Mouse (Mus musculus): ENCODE data around the gene Hoxd11.

Hoxd11 gene

GRCm38 (mm10) chr2:74731055-74731454, 51.7 kb downstream of the Hoxd11 start:
- DNase-seq (ENCODE audit: low spot score) = no peak

GRCm38 (mm10) chr2:74731799-74732512, 52.6 kb downstream of the Hoxd11 start:
- DNase-seq (ENCODE audit: low spot score) = no peak

DNA sequence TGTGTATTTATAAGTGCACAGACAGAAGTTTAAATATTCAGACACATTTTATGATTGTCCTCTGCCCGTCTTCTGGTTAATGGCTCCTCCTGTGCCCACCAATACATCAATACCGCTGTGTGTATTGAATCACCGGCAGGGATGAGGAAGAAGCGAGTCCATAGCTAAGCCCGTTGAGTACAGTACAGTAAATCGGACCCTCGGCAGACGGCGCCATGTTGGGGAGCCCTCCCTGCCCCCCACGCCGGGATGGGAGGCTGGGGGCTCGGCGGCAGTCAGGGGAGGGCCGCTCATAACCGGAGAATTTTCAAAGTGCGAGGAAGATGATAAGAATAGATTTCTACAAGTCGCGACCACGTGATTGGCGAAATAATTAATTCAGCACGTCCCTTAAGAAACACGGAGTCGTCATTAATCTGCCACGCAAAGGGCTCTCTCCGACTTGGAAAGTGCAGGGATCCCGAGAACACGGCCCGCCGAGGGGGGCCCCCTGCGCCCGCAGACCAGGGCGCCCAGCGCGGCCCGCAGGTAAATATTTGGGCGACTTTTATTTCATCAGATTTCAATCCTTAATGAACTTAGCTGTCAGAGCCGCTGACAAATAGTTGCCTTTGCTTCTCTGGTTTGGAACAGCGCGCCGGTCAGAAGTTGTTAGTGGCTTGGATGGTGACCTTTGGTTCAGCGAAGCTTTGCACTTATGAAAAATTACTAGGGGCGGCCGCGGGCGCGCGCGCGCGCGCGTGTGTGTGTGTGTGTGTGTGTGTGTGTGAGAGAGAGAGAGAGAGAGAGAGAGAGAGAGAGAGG, 53.4 kb downstream of the Hoxd11 start:
- no peak for DNase-seq (ENCODE audit: low spot score)

GRCm38 (mm10) chr2:74733317-74733661, 53.9 kb downstream of the Hoxd11 start:
- no peak for DNase-seq (ENCODE audit: low spot score)

DNA sequence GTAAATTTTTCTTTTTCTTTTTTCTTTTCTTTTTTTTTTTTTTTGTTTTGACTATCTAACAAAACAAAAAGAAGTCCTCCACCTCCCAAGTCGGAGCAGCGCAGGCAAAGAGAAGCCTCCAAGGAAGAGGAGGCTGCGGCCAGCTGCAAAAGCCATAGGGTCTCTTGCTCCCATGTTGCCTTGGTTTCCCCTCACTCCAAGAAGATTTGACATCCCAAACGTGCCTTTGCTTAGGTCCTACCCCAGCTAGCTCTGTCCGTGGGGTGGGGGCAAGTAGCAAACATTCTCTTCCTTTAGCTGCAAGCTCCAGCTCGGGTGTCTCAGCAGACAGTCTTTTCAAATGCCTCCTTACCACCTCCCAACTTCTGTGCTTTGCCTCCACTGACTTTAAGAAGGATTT, 54.4 kb downstream of the Hoxd11 start:
- no peak for DNase-seq (ENCODE audit: low spot score)

- DNase-seq (ENCODE audit: low spot score) = no peak
Observed at GRCm38 (mm10) chr2:74734451-74734850, 55.1 kb downstream of the Hoxd11 start.

- DNase-seq (ENCODE audit: low spot score) = no peak
Observed at GRCm38 (mm10) chr2:74734996-74735811, 55.8 kb downstream of the Hoxd11 start.

DNA sequence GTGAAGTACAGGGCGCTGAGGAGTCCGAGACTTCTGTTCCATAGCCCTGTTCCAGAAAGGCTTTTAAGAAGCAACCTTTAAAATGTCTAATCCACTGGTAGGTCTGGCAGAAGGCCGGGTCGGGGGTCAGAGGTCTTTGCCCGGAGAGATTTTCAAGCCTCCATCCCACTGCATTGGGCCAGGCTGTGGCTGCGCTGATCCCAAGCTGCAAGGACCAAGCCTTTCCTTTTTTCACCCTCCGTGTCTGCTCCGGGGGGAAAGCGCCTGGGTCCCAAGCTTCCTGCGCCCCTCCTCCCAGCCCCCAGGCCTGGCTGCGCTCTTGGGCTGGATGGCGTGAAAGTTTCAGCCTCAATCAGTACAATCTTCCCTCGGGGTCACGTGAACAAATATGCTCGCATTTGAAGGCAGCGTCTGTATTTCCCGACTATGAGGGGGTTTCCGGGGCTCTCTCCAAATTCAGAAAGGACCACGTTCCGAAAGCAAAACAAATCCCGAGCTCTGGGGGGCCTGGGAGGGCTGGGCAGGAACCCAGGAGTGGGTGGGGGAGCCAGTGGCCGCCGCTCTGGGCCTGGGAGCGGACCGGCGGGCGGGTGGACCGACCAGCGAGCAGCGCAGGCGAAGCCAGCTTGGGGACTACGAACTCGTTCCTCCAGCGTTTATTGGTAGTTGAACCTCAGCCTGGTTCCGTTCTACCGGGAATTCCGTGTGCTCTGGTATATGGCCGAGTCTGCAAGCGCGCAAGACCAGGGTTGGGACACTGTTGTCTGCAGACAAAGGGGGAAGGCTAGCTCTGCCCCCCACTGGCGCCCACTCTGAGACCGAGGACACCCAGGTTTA, 56.7 kb downstream of the Hoxd11 start:
- DNase-seq (ENCODE audit: low spot score) = no peak

Data from retina, embryonic 14.5 days (tissue).